Mouse (Mus musculus): ENCODE measurements around the gene Gm6034.

DNA sequence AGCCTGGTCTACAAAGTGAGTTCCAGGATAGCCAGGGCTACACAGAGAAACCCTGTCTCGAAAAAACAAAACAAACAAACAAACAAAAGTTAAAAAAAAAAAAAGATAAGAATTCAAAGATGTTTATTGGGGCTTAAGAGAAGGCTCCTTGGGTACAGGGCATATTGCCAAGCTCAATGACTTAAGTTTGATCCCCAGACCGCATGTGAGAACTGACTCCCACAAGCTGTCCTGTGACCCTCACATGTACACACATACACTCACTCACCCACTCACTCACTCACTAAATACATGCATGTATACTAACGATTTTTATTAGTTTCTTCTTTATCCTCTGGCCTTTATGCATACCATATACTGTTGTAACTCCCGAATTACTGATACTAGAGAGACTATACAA lies 42.4 kb upstream of the Gm6034 start:
- TF ChIP-seq CTCF (IDR thresholded peaks at IDR 0.05; ENCODE audit: low read depth, low read length) (no peak), GATA2 (IDR thresholded peaks at IDR 0.05; ENCODE audit: borderline replicate concordance, low read depth, low read length) (no peak), GATA1 (IDR thresholded peaks at IDR 0.05; ENCODE audit: borderline replicate concordance, low read length) (no peak), TAL1 (conservative IDR thresholded peaks at IDR 0.05; ENCODE audit: low read depth, low read length) (no peak), POLR2AphosphoS5 (IDR thresholded peaks at IDR 0.05; ENCODE audit: insufficient replicate concordance, low read depth, low read length) (no peak)

All from G1E (cell line).